Mouse (Mus musculus): Measurements from ENCODE around the gene Ptges2.

Ptges2 gene

GRCm38 (mm10) chr2:32374191-32374590 lies 21.5 kb upstream of the Ptges2 start:
- no peak for DNase-seq (ENCODE audit: low read depth in 2 of 2, low spot score in 2 of 2)

GRCm38 (mm10) chr2:32375317-32375940 lies 20.3 kb upstream of the Ptges2 start:
- DNase-seq (ENCODE audit: low read depth in 2 of 2, low spot score in 2 of 2), result no peak

GRCm38 (mm10) chr2:32376963-32377362 lies 18.7 kb upstream of the Ptges2 start:
- no peak for DNase-seq (ENCODE audit: low read depth in 2 of 2, low spot score in 2 of 2)

- no peak for DNase-seq (ENCODE audit: low read depth in 2 of 2, low spot score in 2 of 2)
Measured at GRCm38 (mm10) chr2:32380001-32380500, 15.6 kb upstream of the Ptges2 start.

- no peak for DNase-seq (ENCODE audit: low read depth in 2 of 2, low spot score in 2 of 2)
Measured at GRCm38 (mm10) chr2:32381141-32381774, 14.4 kb upstream of the Ptges2 start.

- peak; percentile 81 to 91 for DNase-seq (ENCODE audit: low read depth in 2 of 2, low spot score in 2 of 2)
Measured at GRCm38 (mm10) chr2:32381775-32382223, 13.9 kb upstream of the Ptges2 start, which contains the start of gene 1110008P14Rik. Gene 1110008P14Rik (minus strand): TSS chr2:32381938.

GRCm38 (mm10) chr2:32382689-32383088 lies 13.0 kb upstream of the Ptges2 start:
- DNase-seq (ENCODE audit: low read depth in 2 of 2, low spot score in 2 of 2), result no peak

- DNase-seq (ENCODE audit: low read depth in 2 of 2, low spot score in 2 of 2), result no peak
Measured at GRCm38 (mm10) chr2:32387706-32388490, 7.8 kb upstream of the Ptges2 start, which contains the start of gene Lcn2. Gene Lcn2 (minus strand): TSS chr2:32388252.

- DNase-seq (ENCODE audit: low read depth in 2 of 2, low spot score in 2 of 2), result no peak
Measured at GRCm38 (mm10) chr2:32389157-32389556, 6.5 kb upstream of the Ptges2 start.

GRCm38 (mm10) chr2:32390871-32391270 lies 4.8 kb upstream of the Ptges2 start:
- DNase-seq (ENCODE audit: low read depth in 2 of 2, low spot score in 2 of 2), result no peak

GRCm38 (mm10) chr2:32392063-32392462 lies 3.6 kb upstream of the Ptges2 start:
- no peak for DNase-seq (ENCODE audit: low read depth in 2 of 2, low spot score in 2 of 2)

- peak; percentile 16 to 49 for DNase-seq (ENCODE audit: low read depth in 2 of 2, low spot score in 2 of 2)
Measured at GRCm38 (mm10) chr2:32394973-32395372, 723 bp upstream of the Ptges2 start.

- peak; percentile 77 to 82 for DNase-seq (ENCODE audit: low read depth in 2 of 2, low spot score in 2 of 2)
Measured at GRCm38 (mm10) chr2:32395946-32396621, 388 bp downstream of the Ptges2 start.

GRCm38 (mm10) chr2:32396695-32397094 lies 999 bp downstream of the Ptges2 start:
- DNase-seq (ENCODE audit: low read depth in 2 of 2, low spot score in 2 of 2), result no peak

GRCm38 (mm10) chr2:32404663-32405062 lies 9.0 kb downstream of the Ptges2 start:
- peak; percentile 94 to 98 for DNase-seq (ENCODE audit: low read depth in 2 of 2, low spot score in 2 of 2)

GRCm38 (mm10) chr2:32407144-32407824 lies 11.6 kb downstream of the Ptges2 start:
- DNase-seq (ENCODE audit: low read depth in 2 of 2, low spot score in 2 of 2), result no peak

GRCm38 (mm10) chr2:32408429-32409424 lies 13.0 kb downstream of the Ptges2 start:
- no peak for DNase-seq (ENCODE audit: low read depth in 2 of 2, low spot score in 2 of 2)

GRCm38 (mm10) chr2:32411407-32411806 lies 15.7 kb downstream of the Ptges2 start:
- no peak for DNase-seq (ENCODE audit: low read depth in 2 of 2, low spot score in 2 of 2)
